Mouse (Mus musculus) stomach, embryonic 16.5 days (tissue): ENCODE data around the gene Nectin4. TPM values are rescaled to one million over a fixed set of nuclear protein-coding genes. Genes with fewer than 3 reads are reported as not detected.

Experiments
- ATAC-seq: fragments of 200-750 bp; cut with Nextera tagmentation; 2 replicates; pipeline ENCODE4 v1.8.0; 2017; ENCODE audit warnings: moderate number of reproducible peaks, moderate TSS enrichment; ENCODE audit not compliant: insufficient read depth, low FRiP score
- H3K27ac ChIP-seq: fragments of 300-500 bp; sonication (generic); 2 replicates; pipeline ENCODE4 v1.5.1; 2014; ENCODE audit warnings: low read length
- H3K27me3 ChIP-seq: fragments of 300-500 bp; sonication (generic); 2 replicates; pipeline ENCODE4 v1.6.1; 2014; ENCODE audit warnings: low read length, control low read depth, mixed read lengths; ENCODE audit not compliant: control insufficient read depth, insufficient read depth
- H3K36me3 ChIP-seq: fragments of 300-500 bp; sonication (generic); 2 replicates; pipeline ENCODE4 v1.6.1; 2014; ENCODE audit warnings: low read length; ENCODE audit not compliant: control insufficient read depth, insufficient read depth
- H3K4me1 ChIP-seq: fragments of 300-500 bp; sonication (generic); 2 replicates; pipeline ENCODE4 v1.6.1; 2014; ENCODE audit warnings: low read length, control low read depth, mixed read lengths; ENCODE audit not compliant: control insufficient read depth, insufficient read depth
- H3K4me2 ChIP-seq: fragments of 300-500 bp; sonication (generic); 2 replicates; pipeline ENCODE4 v1.6.1; 2014; ENCODE audit warnings: low read depth, low read length, mixed read lengths
- H3K4me3 ChIP-seq: fragments of 300-500 bp; sonication (generic); replicated peaks from 2 replicates; pipeline ENCODE4 v1.5.1; 2014; ENCODE audit warnings: mild to moderate bottlenecking, low read length
- H3K9ac ChIP-seq: fragments of 300-500 bp; sonication (generic); 2 replicates; pipeline ENCODE4 v1.6.1; 2014; ENCODE audit warnings: low read length
- H3K9me3 ChIP-seq: fragments of 300-500 bp; sonication (generic); replicated peaks from 2 replicates; pipeline ENCODE4 v1.6.1; 2016; ENCODE audit warnings: low read length, control low read depth; ENCODE audit not compliant: control insufficient read depth
- WGBS: fragments of 180-500 bp; shearing (Covaris S2); extraction: QIAGEN DNeasy Blood & Tissue Kit; methylation state at CpG from one replicate; pipeline ENCODE4 v1.1.7; 2014; 5-methylcytosine and 5-hydroxymethylcytosine counted together
- polyA plus RNA-seq: library from polyadenylated mRNA; unstranded; fragments of >200 nt; fragmentation: Nextera tagmentation; extraction: Ambion mirVana; gene quantifications from 2 replicates; pipeline ENCODE4 v1.2.1, GENCODE M21; 2015

The Nectin4 gene
- polyA plus RNA-seq, 1 experiment from 2014 or later, result 42.8 TPM

GRCm38 (mm10) chr1:171373946-171374345, 4.0 kb downstream of the Nectin4 start:
- H3K4me2 ChIP-seq, result peak overlapping the region; percentile 48
- H3K4me1 ChIP-seq, result peaks cover 31% of the 10 kb centered on the region
- H3K36me3 ChIP-seq, result no peaks in the 10 kb centered on the region
- H3K9me3 ChIP-seq, result no peaks in the 10 kb centered on the region
- ATAC-seq, result 0 out of 2 replicates have a peak, but pooled peaks have one; percentile 12
- peak overlapping the region; percentile 17; the same call in 1 of the 2 replicates for H3K4me3 ChIP-seq
- peak overlapping the region; percentile 87; the same call in 1 of the 2 replicates for H3K27ac ChIP-seq
- peak overlapping the region; percentile 27 for H3K9ac ChIP-seq
- no peaks in the 10 kb centered on the region for H3K27me3 ChIP-seq
- 5% methylated on average over 4 of the region's 4 CpGs for WGBS

GRCm38 (mm10) chr1:171375646-171376097, 5.8 kb downstream of the Nectin4 start:
- Histone ChIP-seq H3K4me3 (peak overlapping the region; percentile 4; the same call in 1 of the 2 replicates), H3K4me2 (peak overlapping the region; percentile 38), H3K9ac (peak overlapping the region; percentile 47), H3K27me3 (no peaks in the 10 kb centered on the region), H3K9me3 (no peaks in the 10 kb centered on the region), H3K27ac (peak overlapping the region; percentile 79), H3K4me1 (peaks cover 37% of the 10 kb centered on the region), H3K36me3 (no peaks in the 10 kb centered on the region)
- ATAC-seq, result peak; percentile 85
- 43% methylated on average over 9 of the region's 9 CpGs for whole genome bisulfite sequencing

- Histone ChIP-seq H3K4me1 (peaks cover 32% of the 10 kb centered on the region), H3K9me3 (no peaks in the 10 kb centered on the region), H3K27me3 (no peaks in the 10 kb centered on the region), H3K36me3 (no peaks in the 10 kb centered on the region), H3K4me2 (no peak overlapping the region), H3K27ac (peak overlapping the region; percentile 60), H3K9ac (no peak overlapping the region), H3K4me3 (no peak overlapping the region)
- WGBS, result 76% methylated on average over 6 of the region's 6 CpGs
- ATAC-seq, result no peak
These were observed 8.4 kb downstream of the Nectin4 start for GRCm38 (mm10) chr1:171378298-171378697.

GRCm38 (mm10) chr1:171379935-171380599, 10.2 kb downstream of the Nectin4 start:
- Histone ChIP-seq H3K9me3 (no peaks in the 10 kb centered on the region), H3K27ac (peak overlapping the region; percentile 32; the same call in 1 of the 2 replicates), H3K4me1 (peaks cover 16% of the 10 kb centered on the region), H3K4me3 (peak overlapping the region; percentile 31), H3K27me3 (no peaks in the 10 kb centered on the region), H3K4me2 (peak overlapping the region; percentile 49), H3K36me3 (no peaks in the 10 kb centered on the region), H3K9ac (peak overlapping the region; percentile 53)
- ATAC-seq, result no peak
- 10% methylated on average over 31 of the region's 31 CpGs for WGBS

GRCm38 (mm10) chr1:171382096-171382620, 12.3 kb downstream of the Nectin4 start:
- H3K27me3 ChIP-seq, result no peaks in the 10 kb centered on the region
- no peak overlapping the region for H3K9ac ChIP-seq
- peaks cover 9% of the 10 kb centered on the region; the same call in 1 of the 2 replicates for H3K4me1 ChIP-seq
- no peak for ATAC-seq
- no peaks in the 10 kb centered on the region for H3K9me3 ChIP-seq
- WGBS, result 83% methylated on average over 11 of the region's 11 CpGs
- H3K36me3 ChIP-seq, result no peaks in the 10 kb centered on the region
- H3K27ac ChIP-seq, result no peak overlapping the region
- H3K4me3 ChIP-seq, result no peak overlapping the region
- H3K4me2 ChIP-seq, result no peak overlapping the region

GRCm38 (mm10) chr1:171384361-171384760, 14.5 kb downstream of the Nectin4 start:
- Histone ChIP-seq H3K4me2 (no peak overlapping the region), H3K9ac (peak overlapping the region; percentile 21; the same call in 1 of the 2 replicates), H3K4me1 (0 out of 2 replicates have a peak, but pooled peaks cover 6% of the 10 kb centered on the region), H3K4me3 (no peak overlapping the region), H3K9me3 (no peaks in the 10 kb centered on the region), H3K27ac (peak overlapping the region; percentile 34; the same call in 1 of the 2 replicates), H3K36me3 (no peaks in the 10 kb centered on the region), H3K27me3 (no peaks in the 10 kb centered on the region)
- ATAC-seq, result peak; percentile 48; the same call in 1 of the 2 replicates
- 57% methylated on average over 9 of the region's 9 CpGs for WGBS

- H3K4me2 ChIP-seq, result no peak overlapping the region
These were observed 15.3 kb downstream of the Nectin4 start for GRCm38 (mm10) chr1:171385171-171385570.

GRCm38 (mm10) chr1:171387099-171387498, 17.2 kb downstream of the Nectin4 start:
- no peak overlapping the region for H3K27ac ChIP-seq
- no peak overlapping the region for H3K4me3 ChIP-seq
- no peaks in the 10 kb centered on the region for H3K36me3 ChIP-seq
- H3K9me3 ChIP-seq, result no peaks in the 10 kb centered on the region
- ATAC-seq, result no peak
- H3K4me2 ChIP-seq, result no peak overlapping the region
- WGBS, result 28% methylated on average over 6 of the region's 6 CpGs
- H3K9ac ChIP-seq, result no peak overlapping the region
- no peaks in the 10 kb centered on the region for H3K27me3 ChIP-seq
- H3K4me1 ChIP-seq, result no peaks in the 10 kb centered on the region

More at GRCm38 (mm10) chr1:171385171-171385570, 15.3 kb downstream of the Nectin4 start:
- Histone ChIP-seq H3K9me3 (no peaks in the 10 kb centered on the region), H3K4me3 (no peak overlapping the region), H3K4me1 (no peaks in the 10 kb centered on the region), H3K36me3 (no peaks in the 10 kb centered on the region), H3K9ac (no peak overlapping the region), H3K27ac (no peak overlapping the region), H3K27me3 (no peaks in the 10 kb centered on the region)
- 58% methylated on average over 9 of the region's 9 CpGs for WGBS
- ATAC-seq, result no peak
